Mouse (Mus musculus) E14TG2a.4 (cell line): ENCODE measurements at regions not wholly inside any gene's neighbourhood (a gene's known extent, or its start where the extent isn't known, plus 50 kb on each side); places are given as distances from the start of the nearest gene placed in this dataset.

Experiments used
- CTCF ChIP-seq: conservative IDR thresholded peaks from 2 replicates; pipeline ENCODE4 v1.5.1; 2014; ENCODE audit warnings: low read length
- NANOG ChIP-seq: IDR thresholded peaks from 2 replicates; pipeline ENCODE4 v1.6.1; 2014; ENCODE audit warnings: borderline replicate concordance, low read length, mixed read lengths
- POU5F1 ChIP-seq: IDR thresholded peaks from 2 replicates; pipeline ENCODE4 v1.6.1; 2014; ENCODE audit warnings: low read length, borderline replicate concordance

- TF ChIP-seq CTCF (no peak), NANOG (no peak), POU5F1 (no peak)
Observed at GRCm38 (mm10) chr11:112121026-112121425, 661.0 kb upstream of the Sox9 start.
